Mouse (Mus musculus) embryonic facial prominence, embryonic 13.5 days (tissue): ENCODE results near the gene Nedd9. TPM values are rescaled to one million over a fixed set of nuclear protein-coding genes. Genes with fewer than 3 reads are reported as not detected.

Experiments used
- ATAC-seq: fragments of 200-750 bp; cut with Nextera tagmentation; 2 replicates; pipeline ENCODE4 v1.8.0; 2017; ENCODE audit warnings: low read depth; ENCODE audit not compliant: insufficient number of reproducible peaks, insufficient read depth, low FRiP score, low TSS enrichment
- H3K27ac ChIP-seq: fragments of 300-500 bp; sonication (generic); 2 replicates; pipeline ENCODE4 v1.5.1; 2015; ENCODE audit warnings: moderate library complexity, mild to moderate bottlenecking, inconsistent platforms
- H3K27me3 ChIP-seq: fragments of 300-500 bp; sonication (generic); 2 replicates; pipeline ENCODE4 v1.6.1; 2015; ENCODE audit warnings: mild to moderate bottlenecking, inconsistent platforms
- H3K36me3 ChIP-seq: fragments of 300-500 bp; sonication (generic); 2 replicates; pipeline ENCODE4 v1.6.1; 2015; ENCODE audit warnings: mild to moderate bottlenecking, inconsistent platforms
- H3K4me1 ChIP-seq: fragments of 300-500 bp; sonication (generic); 2 replicates; pipeline ENCODE4 v1.6.1; 2015; ENCODE audit warnings: inconsistent platforms
- H3K4me2 ChIP-seq: fragments of 300-500 bp; sonication (generic); 2 replicates; pipeline ENCODE4 v1.6.1; 2015; ENCODE audit warnings: moderate library complexity, mild to moderate bottlenecking, inconsistent platforms
- H3K4me3 ChIP-seq: fragments of 300-500 bp; sonication (generic); 2 replicates; pipeline ENCODE4 v1.5.1; 2015; ENCODE audit warnings: mild to moderate bottlenecking, inconsistent platforms
- H3K9ac ChIP-seq: fragments of 300-500 bp; sonication (generic); 2 replicates; pipeline ENCODE4 v1.6.1; 2015; ENCODE audit warnings: mild to moderate bottlenecking, inconsistent platforms
- H3K9me3 ChIP-seq: fragments of 300-500 bp; sonication (generic); 2 replicates; pipeline ENCODE4 v1.6.1; 2016; ENCODE audit warnings: inconsistent platforms
- WGBS: fragments of 180-500 bp; shearing (Covaris S2); methylation state at CpG from one replicate; pipeline ENCODE4 v1.1.7; 2015; ENCODE audit warnings: mixed read lengths; 5-methylcytosine and 5-hydroxymethylcytosine counted together
- polyA plus RNA-seq: library from polyadenylated mRNA; unstranded; fragments of >200 nt; fragmentation: Nextera tagmentation; extraction: Ambion mirVana; gene quantifications from 2 replicates; pipeline ENCODE4 v1.2.1, GENCODE M21; 2015

Nedd9 gene
- polyA plus RNA-seq, 1 experiment from 2014 or later, result 23.2 TPM

DNA sequence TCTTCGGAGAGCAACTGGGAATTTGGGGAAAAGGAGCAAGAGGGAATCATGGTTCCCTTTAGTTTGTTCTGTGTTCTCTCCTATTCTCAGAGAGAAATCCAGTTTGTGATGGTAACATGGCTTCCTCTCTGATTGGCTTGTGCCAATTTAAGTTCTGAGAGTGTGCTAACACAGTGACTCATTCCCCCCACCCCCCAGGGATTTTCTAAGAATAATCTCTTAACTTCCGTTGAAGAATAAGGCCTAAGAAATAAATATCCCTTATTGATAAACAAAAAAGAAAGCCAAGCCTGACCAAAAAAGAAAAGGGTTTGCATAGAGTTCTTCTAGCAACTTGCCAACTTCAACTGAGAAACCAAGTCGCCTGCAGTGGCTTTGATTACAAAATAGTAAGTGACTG, 86.9 kb downstream of the Nedd9 start:
- no peaks in the 10 kb centered on the region for H3K36me3 ChIP-seq
- no peak overlapping the region for H3K4me2 ChIP-seq
- no peak for ATAC-seq
- H3K27me3 ChIP-seq, result no peaks in the 10 kb centered on the region
- no peak overlapping the region for H3K4me3 ChIP-seq
- H3K9me3 ChIP-seq, result no peaks in the 10 kb centered on the region
- H3K27ac ChIP-seq, result no peak overlapping the region
- H3K4me1 ChIP-seq, result no peaks in the 10 kb centered on the region
- 78% methylated on average over 3 of the region's 3 CpGs for WGBS
- no peak overlapping the region for H3K9ac ChIP-seq

DNA sequence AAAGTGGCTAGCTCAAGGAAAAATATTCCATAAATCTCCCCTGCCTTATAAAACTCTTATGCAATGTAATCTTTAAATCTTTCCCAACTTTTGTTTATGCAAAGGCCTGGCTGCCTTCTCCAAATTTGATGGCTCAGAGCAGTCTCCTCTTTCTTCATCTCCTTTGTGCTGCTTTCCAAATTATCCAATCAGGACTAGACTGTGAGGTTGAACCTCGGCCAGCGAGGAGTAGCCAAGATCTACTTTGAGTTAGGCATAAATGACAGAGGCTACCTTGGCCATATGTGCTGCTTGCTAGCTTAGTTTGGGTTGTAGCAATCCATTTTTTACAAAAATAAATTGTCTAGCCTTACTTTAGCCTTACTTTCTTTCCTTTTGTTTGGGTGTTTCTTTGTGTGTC, 95.0 kb downstream of the Nedd9 start:
- Histone ChIP-seq H3K27ac (no peak overlapping the region), H3K9me3 (no peaks in the 10 kb centered on the region), H3K4me3 (no peak overlapping the region), H3K36me3 (no peaks in the 10 kb centered on the region), H3K27me3 (no peaks in the 10 kb centered on the region), H3K4me1 (no peaks in the 10 kb centered on the region), H3K4me2 (no peak overlapping the region), H3K9ac (no peak overlapping the region)
- 88% methylated on average over 2 of the region's 2 CpGs for WGBS
- no peak for ATAC-seq

- no peaks in the 10 kb centered on the region for H3K36me3 ChIP-seq
- H3K9ac ChIP-seq, result no peak overlapping the region
- no peak for ATAC-seq
- 91% methylated on average over 2 of the region's 2 CpGs for WGBS
- H3K4me2 ChIP-seq, result no peak overlapping the region
- peaks cover 5% of the 10 kb centered on the region for H3K4me1 ChIP-seq
- H3K27ac ChIP-seq, result no peak overlapping the region
- no peaks in the 10 kb centered on the region for H3K9me3 ChIP-seq
- no peak overlapping the region for H3K4me3 ChIP-seq
- no peaks in the 10 kb centered on the region for H3K27me3 ChIP-seq
Observed at GRCm38 (mm10) chr13:41390698-41391097, 96.5 kb downstream of the Nedd9 start.

DNA sequence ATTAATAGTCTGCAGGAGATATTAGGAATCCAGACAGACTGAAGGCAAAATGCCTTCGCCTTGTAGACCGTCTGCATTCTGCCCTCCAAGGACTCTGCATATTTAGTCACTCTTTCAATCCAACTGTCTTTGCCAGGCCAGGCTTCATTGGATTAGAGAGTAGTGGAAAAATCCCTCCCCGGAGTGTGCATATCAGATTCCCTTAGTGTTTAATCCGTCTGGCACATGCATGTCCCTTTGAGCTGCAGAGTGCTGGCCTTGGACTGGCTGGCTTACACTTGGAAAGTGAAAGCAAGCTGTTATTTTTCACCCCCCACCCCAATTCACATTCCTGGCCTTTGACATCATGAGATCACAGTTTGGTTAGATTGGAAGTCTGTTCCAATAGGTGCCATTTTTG, 100.6 kb downstream of the Nedd9 start:
- Histone ChIP-seq H3K9me3 (no peaks in the 10 kb centered on the region), H3K36me3 (no peaks in the 10 kb centered on the region), H3K4me1 (peaks cover 10% of the 10 kb centered on the region), H3K4me2 (no peak overlapping the region), H3K27me3 (no peaks in the 10 kb centered on the region), H3K27ac (no peak overlapping the region), H3K9ac (no peak overlapping the region), H3K4me3 (no peak overlapping the region)
- 37% methylated on average over 4 of the region's 4 CpGs for WGBS
- ATAC-seq, result no peak

DNA sequence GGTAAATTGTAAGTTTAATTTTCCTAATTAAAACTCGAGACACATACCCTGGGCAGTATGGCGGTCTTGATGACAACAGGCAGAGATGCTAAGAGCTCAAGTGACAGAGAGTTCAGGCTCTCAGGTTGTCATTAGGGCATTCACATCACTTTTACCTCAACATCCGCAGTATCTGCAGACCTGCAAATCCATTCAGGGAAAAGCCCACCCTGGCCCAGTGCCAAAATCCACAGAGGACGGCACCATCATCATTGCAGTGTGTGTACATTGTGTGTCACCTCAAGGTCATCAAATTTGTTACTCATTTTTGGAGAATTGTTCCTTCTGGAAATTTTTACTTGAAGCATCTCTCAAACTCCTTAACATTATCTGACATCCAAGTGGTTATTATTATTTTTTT, 102.3 kb downstream of the Nedd9 start:
- H3K4me2 ChIP-seq, result no peak overlapping the region
- H3K27me3 ChIP-seq, result no peaks in the 10 kb centered on the region
- H3K27ac ChIP-seq, result no peak overlapping the region
- no peaks in the 10 kb centered on the region for H3K9me3 ChIP-seq
- H3K9ac ChIP-seq, result no peak overlapping the region
- H3K4me3 ChIP-seq, result no peak overlapping the region
- H3K4me1 ChIP-seq, result peaks cover 10% of the 10 kb centered on the region
- no peak for ATAC-seq
- H3K36me3 ChIP-seq, result no peaks in the 10 kb centered on the region
- WGBS, result 70% methylated on average over 4 of the region's 4 CpGs

GRCm38 (mm10) chr13:41382635-41383034, 104.5 kb downstream of the Nedd9 start:
- Histone ChIP-seq H3K4me3 (no peak overlapping the region), H3K4me2 (no peak overlapping the region), H3K27me3 (no peaks in the 10 kb centered on the region), H3K27ac (no peak overlapping the region), H3K9ac (no peak overlapping the region), H3K4me1 (peaks cover 10% of the 10 kb centered on the region), H3K36me3 (no peaks in the 10 kb centered on the region), H3K9me3 (no peaks in the 10 kb centered on the region)
- no peak for ATAC-seq

- Histone ChIP-seq H3K9me3 (no peaks in the 10 kb centered on the region), H3K4me1 (peaks cover 12% of the 10 kb centered on the region), H3K4me2 (no peak overlapping the region), H3K36me3 (no peaks in the 10 kb centered on the region), H3K27ac (no peak overlapping the region), H3K27me3 (no peaks in the 10 kb centered on the region), H3K9ac (no peak overlapping the region), H3K4me3 (no peak overlapping the region)
- no peak for ATAC-seq
- WGBS, result 73% methylated on average over 5 of the region's 5 CpGs
Observed at GRCm38 (mm10) chr13:41381806-41382546, 105.2 kb downstream of the Nedd9 start.

GRCm38 (mm10) chr13:41381041-41381805, 105.9 kb downstream of the Nedd9 start:
- Histone ChIP-seq H3K27me3 (no peaks in the 10 kb centered on the region), H3K27ac (no peak overlapping the region), H3K9ac (no peak overlapping the region), H3K9me3 (no peaks in the 10 kb centered on the region), H3K36me3 (no peaks in the 10 kb centered on the region), H3K4me1 (peaks cover 9% of the 10 kb centered on the region; the same call in 1 of the 2 replicates), H3K4me3 (no peak overlapping the region), H3K4me2 (no peak overlapping the region)
- WGBS, result 77% methylated on average over 7 of the region's 7 CpGs
- ATAC-seq, result no peak

GRCm38 (mm10) chr13:41379951-41380465, 107.2 kb downstream of the Nedd9 start:
- Histone ChIP-seq H3K4me3 (no peak overlapping the region), H3K9me3 (no peaks in the 10 kb centered on the region), H3K4me2 (no peak overlapping the region), H3K27me3 (no peaks in the 10 kb centered on the region), H3K4me1 (0 out of 2 replicates have a peak, but pooled peaks cover 3% of the 10 kb centered on the region), H3K9ac (no peak overlapping the region), H3K36me3 (no peaks in the 10 kb centered on the region), H3K27ac (no peak overlapping the region)
- WGBS, result 85% methylated on average over 4 of the region's 4 CpGs
- ATAC-seq, result no peak

- no peak overlapping the region for H3K27ac ChIP-seq
- WGBS, result 70% methylated on average over 5 of the region's 5 CpGs
- ATAC-seq, result no peak
- H3K9ac ChIP-seq, result no peak overlapping the region
- 0 out of 2 replicates have a peak, but pooled peaks cover 3% of the 10 kb centered on the region for H3K4me1 ChIP-seq
- H3K4me2 ChIP-seq, result no peak overlapping the region
- H3K9me3 ChIP-seq, result no peaks in the 10 kb centered on the region
- H3K36me3 ChIP-seq, result no peaks in the 10 kb centered on the region
- no peaks in the 10 kb centered on the region for H3K27me3 ChIP-seq
- no peak overlapping the region for H3K4me3 ChIP-seq
Observed at GRCm38 (mm10) chr13:41378462-41378861, 108.7 kb downstream of the Nedd9 start.

DNA sequence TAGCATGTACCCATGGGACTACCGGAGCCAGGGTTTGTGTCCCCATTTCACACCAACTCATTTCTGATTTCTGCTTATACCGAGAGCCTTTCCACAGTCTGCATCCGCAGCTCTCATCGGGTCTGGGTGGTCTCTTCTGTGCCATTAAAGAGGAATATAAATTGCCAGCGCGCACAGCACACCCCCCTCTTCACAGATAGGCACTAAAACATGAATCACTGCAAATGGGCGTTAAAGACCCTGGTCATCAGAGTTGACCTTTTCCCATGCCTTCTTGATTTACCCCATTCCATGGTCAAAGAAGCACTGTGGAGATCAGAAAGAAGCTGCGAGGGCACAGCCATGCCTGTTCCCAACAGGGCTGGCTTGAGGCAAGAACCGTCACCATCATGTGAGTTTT, 109.3 kb downstream of the Nedd9 start:
- no peaks in the 10 kb centered on the region for H3K27me3 ChIP-seq
- no peak overlapping the region for H3K4me2 ChIP-seq
- no peaks in the 10 kb centered on the region for H3K36me3 ChIP-seq
- no peak for ATAC-seq
- H3K4me3 ChIP-seq, result no peak overlapping the region
- H3K4me1 ChIP-seq, result 0 out of 2 replicates have a peak, but pooled peaks cover 3% of the 10 kb centered on the region
- no peak overlapping the region for H3K9ac ChIP-seq
- H3K27ac ChIP-seq, result no peak overlapping the region
- no peaks in the 10 kb centered on the region for H3K9me3 ChIP-seq
- WGBS, result 73% methylated on average over 9 of the region's 9 CpGs

DNA sequence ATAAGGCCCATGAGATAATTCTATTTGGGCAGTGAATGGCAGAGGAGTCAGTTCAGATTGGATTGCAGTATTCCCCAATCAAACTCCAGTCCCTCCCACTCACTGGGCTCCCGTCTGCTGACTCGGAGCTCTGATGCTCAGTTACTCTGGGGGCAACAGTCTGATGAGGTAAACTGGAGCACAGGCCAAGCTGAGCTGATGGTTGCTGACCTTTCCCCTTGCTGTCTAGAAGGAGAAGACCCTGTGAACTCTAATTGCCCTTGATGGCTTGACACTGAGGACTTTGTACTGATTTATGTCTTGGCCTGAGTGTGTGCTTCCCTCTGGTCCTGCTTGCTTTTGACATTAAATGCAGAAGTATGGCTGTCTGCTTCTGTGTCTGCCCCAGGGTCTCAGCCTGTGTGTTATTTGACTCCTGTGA, 110.1 kb downstream of the Nedd9 start:
- Histone ChIP-seq H3K9ac (no peak overlapping the region), H3K4me1 (0 out of 2 replicates have a peak, but pooled peaks cover 4% of the 10 kb centered on the region), H3K27me3 (no peaks in the 10 kb centered on the region), H3K4me3 (no peak overlapping the region), H3K36me3 (no peaks in the 10 kb centered on the region), H3K4me2 (no peak overlapping the region), H3K9me3 (no peaks in the 10 kb centered on the region), H3K27ac (no peak overlapping the region)
- ATAC-seq, result no peak
- WGBS, result 33% methylated on average over 2 of the region's 2 CpGs
